Mouse (Mus musculus) heart, postnatal 0 days (tissue): ENCODE data around the gene Clec10a. TPM values are rescaled to one million over a fixed set of nuclear protein-coding genes. Genes with fewer than 3 reads are reported as not detected.

Source experiments
- ATAC-seq: fragments of 200-750 bp; cut with Nextera tagmentation; 2 replicates; pipeline ENCODE4 v1.8.0; 2017; ENCODE audit warnings: low read depth, moderate number of reproducible peaks, moderate library complexity; ENCODE audit not compliant: insufficient read depth
- DNase-seq: peaks from one replicate; pipeline ENCODE4 v3.0.0-alpha.2; 2016; ENCODE audit warnings: low spot score
- H3K27ac ChIP-seq: fragments of 300-500 bp; sonication (generic); 2 replicates; pipeline ENCODE4 v1.5.1; 2014; ENCODE audit warnings: low read depth, mild to moderate bottlenecking
- H3K27me3 ChIP-seq: fragments of 300-500 bp; sonication (generic); 2 replicates; pipeline ENCODE4 v1.6.1; 2014; ENCODE audit warnings: low read length, mixed read lengths; ENCODE audit not compliant: control insufficient read depth, insufficient read depth
- H3K36me3 ChIP-seq: fragments of 300-500 bp; sonication (generic); replicated peaks from 2 replicates; pipeline ENCODE4 v1.6.1; 2014; ENCODE audit warnings: low read length, mixed read lengths; ENCODE audit not compliant: control insufficient read depth, insufficient read depth
- H3K4me1 ChIP-seq: fragments of 300-500 bp; sonication (generic); 2 replicates; pipeline ENCODE4 v1.6.1; 2014; ENCODE audit warnings: antibody characterized with exemption; ENCODE audit not compliant: control insufficient read depth, insufficient read depth
- H3K4me2 ChIP-seq: fragments of 300-500 bp; sonication (generic); 2 replicates; pipeline ENCODE4 v1.6.1; 2014; ENCODE audit warnings: low read depth, mild to moderate bottlenecking, low read length, moderate library complexity
- H3K4me3 ChIP-seq: fragments of 300-500 bp; sonication (generic); 2 replicates; pipeline ENCODE4 v1.5.1; 2014; ENCODE audit warnings: low read depth, low read length
- H3K9ac ChIP-seq: fragments of 300-500 bp; sonication (generic); replicated peaks from 2 replicates; pipeline ENCODE4 v1.6.1; 2014; ENCODE audit warnings: low read depth, low read length, mixed read lengths
- H3K9me3 ChIP-seq: fragments of 300-500 bp; sonication (generic); replicated peaks from 2 replicates; pipeline ENCODE4 v1.6.1; 2016; ENCODE audit warnings: low read length; ENCODE audit not compliant: control insufficient read depth
- CTCF ChIP-seq: IDR thresholded peaks from 2 replicates; pipeline ENCODE4 v1.5.1; 2016; ENCODE audit warnings: antibody characterized with exemption, control low read depth, low read depth
- EP300 ChIP-seq: IDR thresholded peaks from 2 replicates; pipeline ENCODE4 v1.6.1; 2016; ENCODE audit warnings: antibody characterized with exemption, low read depth
- WGBS: fragments of 180-500 bp; shearing (Covaris S2); extraction: QIAGEN DNeasy Blood & Tissue Kit; methylation state at CpG from one replicate; pipeline ENCODE4 v1.1.7; 2014; 5-methylcytosine and 5-hydroxymethylcytosine counted together
- polyA plus RNA-seq: library from polyadenylated mRNA; unstranded; fragments of >200 nt; fragmentation: Nextera tagmentation; extraction: Ambion mirVana; gene quantifications from 2 replicates; pipeline ENCODE4 v1.2.1, GENCODE M21; 2015
- total RNA-seq: library from RNA; depleted of rRNA; stranded (reverse); fragments of >200 nt; gene quantifications from 2 replicates; pipeline ENCODE4 v1.2.3, GENCODE M21; 2014; ENCODE audit warnings: low replicate concordance; rRNA removed

The Clec10a gene
- total and polyA plus RNA-seq, 2 experiments from 2014 or later: 0.45 TPM; not detected in 1

- Histone ChIP-seq H3K9ac (no peak overlapping the region), H3K9me3 (no peaks in the 10 kb centered on the region), H3K4me1 (peaks cover 16% of the 10 kb centered on the region; the same call in 1 of the 2 replicates), H3K27ac (no peak overlapping the region), H3K36me3 (no peaks in the 10 kb centered on the region; the same call in 1 of the 2 replicates), H3K4me2 (0 out of 2 replicates have a peak overlapping the region, but pooled peaks have one; percentile 7), H3K4me3 (no peak overlapping the region), H3K27me3 (peaks cover 31% of the 10 kb centered on the region)
- WGBS: 92% methylated on average over 15 of the region's 15 CpGs
- ATAC-seq (no peak), DNase-seq (no peak)
- TF ChIP-seq EP300 (no peak), CTCF (no peak)
These were observed 62.9 kb downstream of the Clec10a start for GRCm38 (mm10) chr11:70218741-70219470.

GRCm38 (mm10) chr11:70219873-70220272 is 63.9 kb downstream of the Clec10a start:
- H3K9ac ChIP-seq: peak overlapping the region; percentile 59
- H3K4me3 ChIP-seq: peak overlapping the region; percentile 48
- peak overlapping the region; percentile 93 for H3K4me2 ChIP-seq
- no peaks in the 10 kb centered on the region for H3K9me3 ChIP-seq
- WGBS: 75% methylated on average over 7 of the region's 7 CpGs
- peak overlapping the region; percentile 35 for H3K27ac ChIP-seq
- ATAC-seq (no peak), DNase-seq (no peak)
- no peak for TF ChIP-seq CTCF
- TF ChIP-seq EP300: no peak
- H3K36me3 ChIP-seq: no peaks in the 10 kb centered on the region; the same call in 1 of the 2 replicates
- peaks cover 21% of the 10 kb centered on the region for H3K27me3 ChIP-seq
- peaks cover 13% of the 10 kb centered on the region; the same call in 1 of the 2 replicates for H3K4me1 ChIP-seq

- ATAC-seq (no peak), DNase-seq (no peak)
- Histone ChIP-seq H3K9ac (peak overlapping the region; percentile 59), H3K4me1 (peaks cover 13% of the 10 kb centered on the region; the same call in 1 of the 2 replicates), H3K4me3 (peak overlapping the region; percentile 48), H3K27me3 (peaks cover 17% of the 10 kb centered on the region), H3K9me3 (no peaks in the 10 kb centered on the region), H3K36me3 (no peaks in the 10 kb centered on the region; the same call in 1 of the 2 replicates), H3K27ac (peak overlapping the region; percentile 35), H3K4me2 (peak overlapping the region; percentile 93)
- no peak for TF ChIP-seq CTCF
- TF ChIP-seq EP300: no peak
- 2% methylated on average over 24 of the region's 24 CpGs for WGBS
These were observed 64.3 kb downstream of the Clec10a start for GRCm38 (mm10) chr11:70220323-70220722.

Other genes with a start within 250 kb of the Clec10a start
- gene Gps2, start 242.3 kb upstream of the Clec10a start, total RNA-seq: 48.6 and 72.4 TPM in 2 replicates
- 37.1 and 38.1 TPM in 2 replicates for gene Gps2, start 242.3 kb upstream of the Clec10a start, polyA plus RNA-seq
- gene Eif5a, start 234.2 kb upstream of the Clec10a start, total RNA-seq: 469 and 504 TPM in 2 replicates
- 961 and 973 TPM in 2 replicates for gene Eif5a, start 234.2 kb upstream of the Clec10a start, polyA plus RNA-seq
- gene Ybx2, start 220.4 kb upstream of the Clec10a start, total RNA-seq: 16.0 and 25.6 TPM in 2 replicates
- 4.9 and 7.9 TPM in 2 replicates for gene Ybx2, start 220.4 kb upstream of the Clec10a start, polyA plus RNA-seq
- 235 and 267 TPM in 2 replicates for gene Slc2a4, start 208.0 kb upstream of the Clec10a start, total RNA-seq
- gene Slc2a4, start 208.0 kb upstream of the Clec10a start, polyA plus RNA-seq: 89.2 and 89.7 TPM in 2 replicates
- 0.93 TPM in 1 of 2 replicates, not detected in the other for gene Cldn7, start 191.4 kb upstream of the Clec10a start, total RNA-seq
- 0.64 and 1.8 TPM in 2 replicates for gene Cldn7, start 191.4 kb upstream of the Clec10a start, polyA plus RNA-seq
- 43.0 and 45.6 TPM in 2 replicates for gene Ctdnep1, start 175.0 kb upstream of the Clec10a start, total RNA-seq
- 24.8 and 25.5 TPM in 2 replicates for gene Ctdnep1, start 175.0 kb upstream of the Clec10a start, polyA plus RNA-seq
- gene Elp5, start 173.7 kb upstream of the Clec10a start, total RNA-seq: 77.7 and 108 TPM in 2 replicates
- 89.8 and 96.1 TPM in 2 replicates for gene Elp5, start 173.7 kb upstream of the Clec10a start, polyA plus RNA-seq
- 208 and 305 TPM in 2 replicates for gene Gabarap, start 165.1 kb upstream of the Clec10a start, total RNA-seq
- gene Gabarap, start 165.1 kb upstream of the Clec10a start, polyA plus RNA-seq: 472 and 510 TPM in 2 replicates
- 27.4 and 54.8 TPM in 2 replicates for gene Phf23, start 160.4 kb upstream of the Clec10a start, total RNA-seq
- 30.3 and 34.2 TPM in 2 replicates for gene Phf23, start 160.4 kb upstream of the Clec10a start, polyA plus RNA-seq
- gene Dvl2, start 155.6 kb upstream of the Clec10a start, total RNA-seq: 10.8 TPM in 2 replicates
- gene Dvl2, start 155.6 kb upstream of the Clec10a start, polyA plus RNA-seq: 6.5 and 7.5 TPM in 2 replicates
- gene Acadvl, start 140.8 kb upstream of the Clec10a start, total RNA-seq: 378 and 469 TPM in 2 replicates
- gene Acadvl, start 140.8 kb upstream of the Clec10a start, polyA plus RNA-seq: 815 and 873 TPM in 2 replicates
- gene Dlg4, start 139.3 kb upstream of the Clec10a start, total RNA-seq: 3.4 and 10.3 TPM in 2 replicates
- 2.2 TPM in 2 replicates for gene Dlg4, start 139.3 kb upstream of the Clec10a start, polyA plus RNA-seq
- not detected in 2 replicates for gene Asgr1, start 102.1 kb upstream of the Clec10a start, total RNA-seq
- gene Asgr1, start 102.1 kb upstream of the Clec10a start, polyA plus RNA-seq: not detected in 2 replicates
- gene Asgr2, start 63.6 kb upstream of the Clec10a start, total RNA-seq: not detected in 2 replicates
- not detected in 2 replicates for gene Asgr2, start 63.6 kb upstream of the Clec10a start, polyA plus RNA-seq
- not detected in 2 replicates for gene Mgl2, start 25.9 kb upstream of the Clec10a start, total RNA-seq
- gene Mgl2, start 25.9 kb upstream of the Clec10a start, polyA plus RNA-seq: not detected in 2 replicates
- gene Slc16a11, start 56.6 kb downstream of the Clec10a start, total RNA-seq: 3.1 TPM in 1 of 2 replicates, not detected in the other
- gene Slc16a11, start 56.6 kb downstream of the Clec10a start, polyA plus RNA-seq: 0.25 and 0.58 TPM in 2 replicates
- gene Slc16a13, start 64.9 kb downstream of the Clec10a start, total RNA-seq: 3.1 and 5.5 TPM in 2 replicates
- 4.4 and 4.5 TPM in 2 replicates for gene Slc16a13, start 64.9 kb downstream of the Clec10a start, polyA plus RNA-seq
- gene Bcl6b, start 73.6 kb downstream of the Clec10a start, total RNA-seq: 12.8 and 44.1 TPM in 2 replicates
- gene Bcl6b, start 73.6 kb downstream of the Clec10a start, polyA plus RNA-seq: 16.8 and 18.9 TPM in 2 replicates
- gene 0610010K14Rik, start 81.7 kb downstream of the Clec10a start, total RNA-seq: 47.7 and 60.5 TPM in 2 replicates
- 96.5 and 102 TPM in 2 replicates for gene 0610010K14Rik, start 81.7 kb downstream of the Clec10a start, polyA plus RNA-seq
- 6.8 and 15.2 TPM in 2 replicates for gene Gm21988, start 83.6 kb downstream of the Clec10a start, total RNA-seq
- 7.5 and 8.6 TPM in 2 replicates for gene Gm21988, start 83.6 kb downstream of the Clec10a start, polyA plus RNA-seq
- gene Rnasek, start 83.6 kb downstream of the Clec10a start, total RNA-seq: 13.1 and 75.0 TPM in 2 replicates
- 311 and 336 TPM in 2 replicates for gene Rnasek, start 83.6 kb downstream of the Clec10a start, polyA plus RNA-seq
- 1.4 and 2.5 TPM in 2 replicates for gene Alox12, start 99.2 kb downstream of the Clec10a start, total RNA-seq
- 2.3 TPM in 2 replicates for gene Alox12, start 99.2 kb downstream of the Clec10a start, polyA plus RNA-seq
- not detected in 2 replicates for gene Alox12e, start 166.4 kb downstream of the Clec10a start, total RNA-seq
- 0.05 TPM in 1 of 2 replicates, not detected in the other for gene Alox12e, start 166.4 kb downstream of the Clec10a start, polyA plus RNA-seq
- gene Alox15, start 195.8 kb downstream of the Clec10a start, total RNA-seq: 0.23 TPM in 1 of 2 replicates, not detected in the other
- gene Alox15, start 195.8 kb downstream of the Clec10a start, polyA plus RNA-seq: 0.11 and 0.22 TPM in 2 replicates